Mouse (Mus musculus) layer of hippocampus, postnatal 14 days (tissue): ENCODE measurements around the gene Col1a2. TPM values are rescaled to one million over a fixed set of nuclear protein-coding genes. Genes with fewer than 3 reads are reported as not detected.

Experiments used
- DNase-seq, 2 experiments: peaks; one replicate each; pipeline ENCODE4 v3.0.0; 2021 to 2022; ENCODE audit warnings: low spot score in 2 of 2, mixed read lengths in 1 of 2
- long read RNA-seq, 2 experiments: library from polyadenylated mRNA; stranded (forward); transcript quantifications; one replicate each; pipeline ENCODE4 v2.0.0; 2021
- total RNA-seq, 2 experiments: library from RNA; stranded (reverse); gene quantifications; 2 replicates each; pipeline ENCODE4 v1.2.3; 2021

The Col1a2 gene
- 10 to 100 TPM; 35.9 to 51.1 TPM for total RNA-seq
- long read RNA-seq, experiment 1, partial matches to known transcripts = 7 of 11 reads
- long read RNA-seq, experiment 1, other reads (novel, unspliced or antisense) = 4 of 11 reads
- long read RNA-seq, experiment 2, partial matches to known transcripts = 12 of 14 reads
- long read RNA-seq, experiment 2, other reads (novel, unspliced or antisense) = 2 of 14 reads

GRCm38 (mm10) chr6:4504603-4505131, at the start of gene Col1a2:
Col1a2 (plus strand) TSS chr6:4504814.
- no peak for DNase-seq

GRCm38 (mm10) chr6:4455518-4455917, 49.1 kb upstream of the Col1a2 start:
- no peak for DNase-seq

- DNase-seq = no peak
Measured at GRCm38 (mm10) chr6:4455961-4456617, 48.5 kb upstream of the Col1a2 start.

GRCm38 (mm10) chr6:4456691-4457447, 47.7 kb upstream of the Col1a2 start:
- DNase-seq = no peak

- DNase-seq = peak in 1 of 2 experiments; percentile 3
Measured at GRCm38 (mm10) chr6:4457555-4457996, 47.0 kb upstream of the Col1a2 start.

- DNase-seq = no peak
Measured at GRCm38 (mm10) chr6:4465320-4465719, 39.3 kb upstream of the Col1a2 start.

- DNase-seq = no peak
Measured at GRCm38 (mm10) chr6:4483577-4483936, 21.1 kb upstream of the Col1a2 start.

GRCm38 (mm10) chr6:4483937-4484601, 20.5 kb upstream of the Col1a2 start:
- no peak for DNase-seq

- DNase-seq = no peak
Measured at GRCm38 (mm10) chr6:4488349-4488748, 16.3 kb upstream of the Col1a2 start.

- DNase-seq = no peak
Measured at GRCm38 (mm10) chr6:4488966-4489365, 15.6 kb upstream of the Col1a2 start.

GRCm38 (mm10) chr6:4489366-4490245, 15.0 kb upstream of the Col1a2 start:
- DNase-seq = no peak

GRCm38 (mm10) chr6:4493666-4494065, 10.9 kb upstream of the Col1a2 start:
- no peak for DNase-seq

- no peak for DNase-seq
Measured at GRCm38 (mm10) chr6:4496428-4496827, 8.2 kb upstream of the Col1a2 start.

- DNase-seq = no peak
Measured at GRCm38 (mm10) chr6:4503106-4503505, 1.5 kb upstream of the Col1a2 start.

GRCm38 (mm10) chr6:4505158-4505997, 764 bp downstream of the Col1a2 start:
- DNase-seq = no peak

- DNase-seq = no peak
Measured at GRCm38 (mm10) chr6:4506106-4506505, 1.5 kb downstream of the Col1a2 start.

GRCm38 (mm10) chr6:4506791-4507190, 2.2 kb downstream of the Col1a2 start:
- no peak for DNase-seq

- no peak for DNase-seq
Measured at GRCm38 (mm10) chr6:4507323-4507722, 2.7 kb downstream of the Col1a2 start.

GRCm38 (mm10) chr6:4508279-4508678, 3.7 kb downstream of the Col1a2 start:
- no peak for DNase-seq

- DNase-seq = no peak
Measured at GRCm38 (mm10) chr6:4509395-4509794, 4.8 kb downstream of the Col1a2 start.
